14 mouse cellular contexts compared by ENCODE assay signal in genomic region chr6:42186230-42186629, GRCm38 (mm10). TPM values are rescaled to one million over a fixed set of nuclear protein-coding genes. Genes with fewer than 3 reads are reported as not detected.
DNase-seq lines count a peak whose midpoint lies in the region; ATAC-seq and TF ChIP-seq lines count a peak whose summit lies in the region.
"Had no signal": no experiment of that assay in that cellular context is flagged by ENCODE, and none has a peak within 500 bp of the region (broad histone marks: within the 10 kb centered on the region; RNA-seq: fewer than 3 reads in every experiment).

No protein-coding gene starts in this region.

- no peak overlapping the region for H3K9ac ChIP-seq in heart, postnatal 0 days (replicated peaks; ENCODE audit: low read depth, low read length)
- H3K9ac ChIP-seq: liver, embryonic 15.5 days had no signal

- H3K27ac ChIP-seq in heart, postnatal 0 days (ENCODE audit: low read depth), result no peak overlapping the region
- H3K27ac ChIP-seq: liver, embryonic 15.5 days had no signal

- intact Hi-C loops in heart, postnatal 25 days (cut with DNase I), result no loop called here

- no peak for ATAC-seq in heart, postnatal 0 days (ENCODE audit: insufficient read depth, low read depth)
- peak; percentile 73; the same call in 1 of the 2 replicates for ATAC-seq in common myeloid progenitor, adult 5-6 weeks (replicated peaks; ENCODE audit: low read depth, poor library complexity, severe bottlenecking)
- ATAC-seq: hindbrain, embryonic 16.5 days had no signal

- H3K27me3 ChIP-seq in heart, postnatal 0 days (ENCODE audit: control insufficient read depth, insufficient read depth, low read length), result no peaks in the 10 kb centered on the region
- H3K27me3 ChIP-seq: liver, embryonic 15.5 days had no signal

- no peaks in the 10 kb centered on the region for H3K9me3 ChIP-seq in heart, postnatal 0 days (replicated peaks; ENCODE audit: control insufficient read depth, low read length)
- H3K9me3 ChIP-seq: liver, embryonic 15.5 days had no signal

- no peaks in the 10 kb centered on the region for H3K4me1 ChIP-seq in heart, postnatal 0 days (ENCODE audit: control insufficient read depth, insufficient read depth)
- H3K4me1 ChIP-seq: liver, embryonic 15.5 days had no signal

- DNase-seq in heart, postnatal 0 days (ENCODE audit: low spot score), result no peak
- DNase-seq in heart, postnatal 25 days (ENCODE audit: low spot score), result no peak
- DNase-seq in retina, postnatal 1 day, result peak; percentile 1
- no peak for DNase-seq in retina, embryonic 14.5 days (ENCODE audit: low spot score)
- peak; percentile 59 for DNase-seq in thymus, postnatal 4 days
- no peak for DNase-seq in spleen, adult 18-20 months
- DNase-seq in urinary bladder, postnatal 10 days (ENCODE audit: low spot score), result no peak
- DNase-seq: adrenal gland, adult 8-10 months; kidney, postnatal 14 days had no signal

- TF ChIP-seq CTCF in heart, postnatal 0 days (IDR thresholded peaks at IDR 0.05; ENCODE audit: low read depth), result 0 out of 2 replicates have a peak, but pooled peaks have one; percentile 0

- no peak overlapping the region for H3K4me3 ChIP-seq in heart, postnatal 0 days (ENCODE audit: low read depth, low read length)
- H3K4me3 ChIP-seq: liver, embryonic 15.5 days had no signal

- no peaks in the 10 kb centered on the region for H3K36me3 ChIP-seq in heart, postnatal 0 days (replicated peaks; ENCODE audit: control insufficient read depth, insufficient read depth, low read length)
- H3K36me3 ChIP-seq: liver, embryonic 15.5 days had no signal

- WGBS in heart, postnatal 0 days, result 39% methylated on average over 3 of the region's 3 CpGs

- TF ChIP-seq EP300 in heart, postnatal 0 days (IDR thresholded peaks at IDR 0.05; ENCODE audit: low read depth), result no peak

- no peak overlapping the region for H3K4me2 ChIP-seq in heart, postnatal 0 days (ENCODE audit: low read depth, low read length)
- H3K4me2 ChIP-seq: liver, embryonic 15.5 days had no signal

RNA-seq across cellular contexts. Expression of gene Tas2r144, which starts 28.9 kb away (rescaled TPM):
- not detected in 2 replicates for total RNA-seq in heart, postnatal 0 days (2014; rRNA removed; ENCODE audit: low replicate concordance)
- polyA plus RNA-seq in heart, postnatal 0 days (2015; fragmentation: Nextera tagmentation; extraction: Ambion mirVana), result not detected in 2 replicates
- total RNA-seq in heart, postnatal 25 days (2021), result not detected
- not detected in 2 replicates for total RNA-seq in common myeloid progenitor, adult 5-6 weeks (2017)
- total RNA-seq: adrenal gland, adult 8-10 months; left cerebral cortex, postnatal 10 days; megakaryocyte, adult 5-6 weeks had no signal
- polyA plus RNA-seq: hindbrain, embryonic 16.5 days; liver, embryonic 15.5 days had no signal

RNA-seq across cellular contexts. Expression of gene Tas2r139, which starts 45.5 kb away (rescaled TPM):
- total RNA-seq in heart, postnatal 0 days (2014; rRNA removed; ENCODE audit: low replicate concordance), result not detected in 2 replicates
- not detected in 2 replicates for polyA plus RNA-seq in heart, postnatal 0 days (2015; fragmentation: Nextera tagmentation; extraction: Ambion mirVana)
- not detected for total RNA-seq in heart, postnatal 25 days (2021)
- not detected in 2 replicates for total RNA-seq in common myeloid progenitor, adult 5-6 weeks (2017)
- total RNA-seq: adrenal gland, adult 8-10 months; left cerebral cortex, postnatal 10 days; megakaryocyte, adult 5-6 weeks had no signal
- polyA plus RNA-seq: hindbrain, embryonic 16.5 days; liver, embryonic 15.5 days had no signal

RNA-seq across cellular contexts. Expression of gene Gstk1, which starts 59.5 kb away (rescaled TPM):
- 27.8 and 32.4 TPM in 2 replicates for total RNA-seq in heart, postnatal 0 days (2014; rRNA removed; ENCODE audit: low replicate concordance)
- polyA plus RNA-seq in heart, postnatal 0 days (2015; fragmentation: Nextera tagmentation; extraction: Ambion mirVana), result 23.6 and 25.4 TPM in 2 replicates
- 100 to 1,000 TPM; 119 to 129 TPM for total RNA-seq in heart, postnatal 25 days (2021)
- 8.3 and 14.6 TPM in 2 replicates for total RNA-seq in common myeloid progenitor, adult 5-6 weeks (2017)

Comparison
In these comparisons a context has a peak if more than half of its experiments do, and no peak if none do; other contexts are left out.
1. DNase-seq: peak in retina, postnatal 1 day (single experiment) and thymus, postnatal 4 days (single experiment); none in heart, postnatal 0 days (single experiment), heart, postnatal 25 days (single experiment), retina, embryonic 14.5 days (single experiment), spleen, adult 18-20 months (0 of 2) and urinary bladder, postnatal 10 days (single experiment).